Mouse (Mus musculus) liver, embryonic 12.5 days (tissue): ENCODE data around the gene Abt1. TPM values are rescaled to one million over a fixed set of nuclear protein-coding genes. Genes with fewer than 3 reads are reported as not detected.

Source experiments
- ATAC-seq: fragments of 200-750 bp; cut with Nextera tagmentation; 2 replicates; pipeline ENCODE4 v1.8.0; 2017; ENCODE audit warnings: moderate number of reproducible peaks, mild to moderate bottlenecking, moderate library complexity
- H3K27ac ChIP-seq: fragments of 300-500 bp; sonication (generic); 2 replicates; pipeline ENCODE4 v1.5.1; 2016; ENCODE audit warnings: mild to moderate bottlenecking
- H3K27me3 ChIP-seq: fragments of 300-500 bp; sonication (generic); replicated peaks from 2 replicates; pipeline ENCODE4 v1.6.1; 2016; ENCODE audit warnings: mild to moderate bottlenecking, moderate library complexity
- H3K36me3 ChIP-seq: fragments of 300-500 bp; sonication (generic); 2 replicates; pipeline ENCODE4 v1.6.1; 2016; ENCODE audit warnings: mild to moderate bottlenecking, moderate library complexity
- H3K4me1 ChIP-seq: fragments of 300-500 bp; sonication (generic); 2 replicates; pipeline ENCODE4 v1.6.1; 2016
- H3K4me2 ChIP-seq: fragments of 300-500 bp; sonication (generic); 2 replicates; pipeline ENCODE4 v1.6.1; 2016; ENCODE audit warnings: mild to moderate bottlenecking, moderate library complexity
- H3K4me3 ChIP-seq: fragments of 300-500 bp; sonication (generic); 2 replicates; pipeline ENCODE4 v1.5.1; 2016; ENCODE audit warnings: mild to moderate bottlenecking, moderate library complexity
- H3K9ac ChIP-seq: fragments of 300-500 bp; sonication (generic); 2 replicates; pipeline ENCODE4 v1.6.1; 2016; ENCODE audit warnings: mild to moderate bottlenecking, moderate library complexity
- H3K9me3 ChIP-seq: fragments of 300-500 bp; sonication (generic); replicated peaks from 2 replicates; pipeline ENCODE4 v1.6.1; 2016; ENCODE audit warnings: mild to moderate bottlenecking, moderate library complexity
- WGBS: fragments of 180-500 bp; shearing (Covaris S2); methylation state at CpG from one replicate; pipeline ENCODE4 v1.1.7; 2016; ENCODE audit not compliant: insufficient replicate concordance; 5-methylcytosine and 5-hydroxymethylcytosine counted together
- polyA plus RNA-seq: library from polyadenylated mRNA; unstranded; fragments of >200 nt; fragmentation: Nextera tagmentation; extraction: Ambion mirVana; gene quantifications from 2 replicates; pipeline ENCODE4 v1.2.1, GENCODE M21; 2016

Gene Abt1
- polyA plus RNA-seq, 1 experiment from 2014 or later: 9.6 TPM

- under 1% methylated on average over 32 of the region's 32 CpGs for WGBS
- H3K36me3 ChIP-seq: no peaks in the 10 kb centered on the region
- peak overlapping the region; percentile 87 for H3K27ac ChIP-seq
- H3K9me3 ChIP-seq: no peaks in the 10 kb centered on the region
- H3K4me1 ChIP-seq: peaks cover 41% of the 10 kb centered on the region
- H3K4me3 ChIP-seq: peak overlapping the region; percentile 72
- peak overlapping the region; percentile 75 for H3K9ac ChIP-seq
- no peaks in the 10 kb centered on the region for H3K27me3 ChIP-seq
- ATAC-seq: peak; percentile 32
- H3K4me2 ChIP-seq: peak overlapping the region; percentile 88
These were observed 13.5 kb upstream of the Abt1 start for GRCm38 (mm10) chr13:23436861-23437822.

DNA sequence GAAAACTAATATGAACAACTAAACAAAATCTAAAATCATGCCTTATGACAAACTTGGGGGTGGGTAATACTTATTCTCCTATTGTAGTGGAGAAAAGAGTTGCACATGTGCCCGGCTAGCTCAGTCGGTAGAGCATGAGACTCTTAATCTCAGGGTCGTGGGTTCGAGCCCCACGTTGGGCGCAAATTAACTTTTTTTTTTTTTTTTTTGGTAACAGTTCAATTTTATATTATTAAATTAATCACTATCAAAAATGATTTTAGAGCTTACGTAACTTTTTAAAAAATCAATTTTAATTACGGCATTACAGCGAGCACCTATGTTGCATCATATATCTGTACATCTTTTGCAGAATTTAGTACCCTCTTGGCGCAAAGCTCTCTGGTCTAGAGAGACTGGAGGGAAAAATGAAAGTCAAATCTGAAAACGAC lies 12.6 kb upstream of the Abt1 start:
- H3K9ac ChIP-seq: peak overlapping the region; percentile 75
- peak overlapping the region; percentile 72 for H3K4me3 ChIP-seq
- H3K36me3 ChIP-seq: no peaks in the 10 kb centered on the region
- peak overlapping the region; percentile 88 for H3K4me2 ChIP-seq
- no peaks in the 10 kb centered on the region for H3K27me3 ChIP-seq
- ATAC-seq: no peak
- WGBS: under 1% methylated on average over 11 of the region's 11 CpGs
- no peaks in the 10 kb centered on the region for H3K9me3 ChIP-seq
- no peak overlapping the region for H3K27ac ChIP-seq
- peaks cover 41% of the 10 kb centered on the region for H3K4me1 ChIP-seq

DNA sequence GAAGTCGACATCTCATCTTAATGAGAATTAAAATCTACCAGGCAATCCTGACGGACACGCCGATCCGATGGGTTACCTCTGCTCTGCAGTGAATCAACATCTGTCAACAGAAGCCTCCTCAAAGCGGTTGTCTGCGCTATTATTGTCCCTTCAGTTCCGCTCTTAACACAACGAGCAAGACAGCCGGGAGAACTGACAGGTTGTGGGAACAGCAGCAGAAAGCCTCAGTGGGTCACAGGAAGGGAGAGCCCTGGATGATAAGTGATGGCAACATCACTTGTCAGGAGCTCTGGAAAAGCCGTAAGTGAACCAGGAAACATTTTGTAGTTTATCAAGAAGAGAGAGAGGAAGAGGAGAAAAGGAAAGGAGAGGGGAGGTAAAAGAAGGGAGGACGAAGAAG lies 12.0 kb upstream of the Abt1 start:
- H3K4me1 ChIP-seq: peaks cover 41% of the 10 kb centered on the region
- no peaks in the 10 kb centered on the region for H3K27me3 ChIP-seq
- H3K4me3 ChIP-seq: peak overlapping the region; percentile 72
- H3K36me3 ChIP-seq: no peaks in the 10 kb centered on the region
- peak overlapping the region; percentile 75 for H3K9ac ChIP-seq
- H3K4me2 ChIP-seq: peak overlapping the region; percentile 88
- peak overlapping the region; percentile 81 for H3K27ac ChIP-seq
- ATAC-seq: no peak
- whole genome bisulfite sequencing: 0% methylated on average over 12 of the region's 12 CpGs
- H3K9me3 ChIP-seq: no peaks in the 10 kb centered on the region

DNA sequence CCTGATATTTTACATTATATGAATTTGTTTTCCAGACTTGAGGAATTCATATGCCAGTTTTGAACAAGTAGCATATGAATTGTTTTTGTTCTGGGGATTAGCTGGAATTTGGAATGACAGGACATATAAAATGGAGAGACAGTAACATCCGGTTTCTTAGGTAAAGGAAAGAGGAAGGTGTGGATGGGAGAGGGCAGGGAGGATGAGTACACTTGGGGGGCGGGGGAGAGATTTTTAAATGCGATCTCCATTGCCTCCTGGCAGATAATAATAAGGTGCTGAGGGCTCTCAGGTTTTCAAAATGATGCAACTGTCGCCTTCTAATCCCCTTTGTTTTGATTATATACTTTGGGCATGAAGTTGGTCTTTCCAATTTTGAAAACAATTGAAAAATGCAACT lies 11.6 kb upstream of the Abt1 start:
- H3K4me1 ChIP-seq: peaks cover 44% of the 10 kb centered on the region
- peak overlapping the region; percentile 88 for H3K4me2 ChIP-seq
- H3K9ac ChIP-seq: peak overlapping the region; percentile 75
- H3K36me3 ChIP-seq: no peaks in the 10 kb centered on the region
- 11% methylated on average over 4 of the region's 4 CpGs for WGBS
- H3K27me3 ChIP-seq: no peaks in the 10 kb centered on the region
- H3K9me3 ChIP-seq: no peaks in the 10 kb centered on the region
- H3K27ac ChIP-seq: peak overlapping the region; percentile 81
- peak overlapping the region; percentile 72 for H3K4me3 ChIP-seq
- no peak for ATAC-seq

DNA sequence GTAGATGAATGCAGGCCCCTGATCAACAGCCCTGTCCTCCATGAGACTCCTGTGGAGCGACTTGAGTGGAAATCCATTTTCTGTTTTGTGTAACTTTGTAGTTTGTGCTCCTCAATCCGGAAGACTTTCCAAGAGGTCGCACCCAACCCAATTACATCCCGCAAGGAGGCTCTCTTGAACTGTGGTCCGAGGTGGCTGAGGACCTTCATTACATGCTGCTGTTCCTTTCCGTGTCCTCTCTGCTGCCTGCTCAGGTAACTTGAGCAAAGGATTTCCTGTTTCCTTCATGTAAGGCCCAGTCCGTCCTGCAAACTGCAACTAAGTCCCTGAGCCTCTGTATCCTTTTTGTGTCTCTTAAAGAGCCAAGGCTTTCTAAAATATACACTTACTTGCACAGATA lies 10.8 kb upstream of the Abt1 start:
- Histone ChIP-seq H3K4me3 (peak overlapping the region; percentile 72), H3K9ac (peak overlapping the region; percentile 75), H3K4me1 (peaks cover 47% of the 10 kb centered on the region), H3K9me3 (no peaks in the 10 kb centered on the region), H3K27ac (peak overlapping the region; percentile 57), H3K36me3 (no peaks in the 10 kb centered on the region), H3K27me3 (no peaks in the 10 kb centered on the region), H3K4me2 (peak overlapping the region; percentile 88)
- no peak for ATAC-seq
- 13% methylated on average over 7 of the region's 7 CpGs for WGBS

DNA sequence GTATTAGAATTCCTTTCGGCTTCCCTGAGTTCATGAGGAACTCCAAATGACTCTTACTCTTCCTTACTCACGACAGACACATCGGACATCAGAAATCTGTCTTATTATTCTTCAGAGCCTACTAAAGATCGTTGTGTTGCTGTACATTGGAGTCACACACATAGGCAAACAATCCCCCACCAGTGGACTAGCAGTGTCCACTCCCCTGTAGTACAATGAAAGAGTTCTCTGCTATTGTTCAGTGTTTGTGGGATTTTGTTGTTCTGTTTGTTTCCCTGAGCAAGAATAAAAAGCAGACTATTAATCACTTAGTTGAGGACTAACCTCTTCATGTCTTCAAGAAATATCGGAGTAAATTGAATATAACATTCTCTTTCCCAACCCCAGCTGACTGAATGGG lies 10.1 kb upstream of the Abt1 start:
- peak overlapping the region; percentile 88 for H3K4me2 ChIP-seq
- H3K9me3 ChIP-seq: no peaks in the 10 kb centered on the region
- peak overlapping the region; percentile 17; the same call in 1 of the 2 replicates for H3K4me3 ChIP-seq
- ATAC-seq: no peak
- H3K36me3 ChIP-seq: no peaks in the 10 kb centered on the region
- H3K27me3 ChIP-seq: no peaks in the 10 kb centered on the region
- H3K9ac ChIP-seq: peak overlapping the region; percentile 49; the same call in 1 of the 2 replicates
- H3K27ac ChIP-seq: 0 out of 2 replicates have a peak overlapping the region, but pooled peaks have one; percentile 5
- H3K4me1 ChIP-seq: peaks cover 47% of the 10 kb centered on the region
- 59% methylated on average over 5 of the region's 5 CpGs for WGBS

- no peak for ATAC-seq
- Histone ChIP-seq H3K27me3 (no peaks in the 10 kb centered on the region), H3K36me3 (no peaks in the 10 kb centered on the region), H3K4me2 (peak overlapping the region; percentile 88), H3K9me3 (no peaks in the 10 kb centered on the region), H3K4me3 (peak overlapping the region; percentile 63), H3K27ac (peak overlapping the region; percentile 86), H3K4me1 (peaks cover 50% of the 10 kb centered on the region), H3K9ac (peak overlapping the region; percentile 72)
- WGBS: 11% methylated on average over 5 of the region's 5 CpGs
These were observed 9.5 kb upstream of the Abt1 start for GRCm38 (mm10) chr13:23433206-23433605.

DNA sequence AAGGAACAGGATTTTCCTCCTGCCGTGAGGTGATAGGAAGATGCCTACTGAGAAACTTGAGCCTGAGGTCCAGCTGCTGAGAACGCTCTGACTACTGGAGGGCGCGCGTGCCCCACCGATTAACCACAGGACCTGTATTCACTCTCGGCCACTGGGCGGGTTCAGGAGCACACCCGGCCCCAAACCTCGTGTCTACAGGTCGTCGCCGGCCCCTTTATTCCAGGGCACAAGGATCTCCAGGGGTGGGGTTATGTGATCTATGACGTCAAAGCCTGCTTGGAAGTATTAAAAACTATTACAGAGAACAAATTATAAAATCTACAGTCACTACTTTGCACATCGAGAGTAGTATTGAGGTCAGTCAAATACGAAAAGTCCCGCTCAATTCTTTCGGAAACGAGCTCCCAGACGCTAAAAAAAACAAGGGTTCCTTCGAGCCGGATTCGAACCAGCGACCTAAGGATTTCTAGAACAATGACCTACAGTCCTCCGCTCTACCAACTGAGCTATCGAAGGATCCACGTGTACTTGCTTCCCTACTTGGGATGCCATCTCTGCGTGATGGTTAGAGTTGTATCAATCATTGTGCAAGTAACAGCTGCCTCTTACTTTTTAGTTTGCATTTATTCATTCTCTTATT lies 9.0 kb upstream of the Abt1 start:
- H3K27ac ChIP-seq: peak overlapping the region; percentile 86
- under 1% methylated on average over 28 of the region's 28 CpGs for WGBS
- peak overlapping the region; percentile 63 for H3K4me3 ChIP-seq
- H3K4me2 ChIP-seq: peak overlapping the region; percentile 88
- peak overlapping the region; percentile 72 for H3K9ac ChIP-seq
- H3K9me3 ChIP-seq: no peaks in the 10 kb centered on the region
- H3K36me3 ChIP-seq: no peaks in the 10 kb centered on the region
- ATAC-seq: peak; percentile 91
- H3K4me1 ChIP-seq: peaks cover 54% of the 10 kb centered on the region
- H3K27me3 ChIP-seq: no peaks in the 10 kb centered on the region

GRCm38 (mm10) chr13:23431351-23431771 lies 7.7 kb upstream of the Abt1 start:
- Histone ChIP-seq H3K4me2 (peak overlapping the region; percentile 88), H3K36me3 (no peaks in the 10 kb centered on the region), H3K4me3 (peak overlapping the region; percentile 63), H3K9ac (peak overlapping the region; percentile 72), H3K9me3 (no peaks in the 10 kb centered on the region), H3K27me3 (no peaks in the 10 kb centered on the region), H3K4me1 (peaks cover 67% of the 10 kb centered on the region), H3K27ac (peak overlapping the region; percentile 86)
- peak; percentile 60 for ATAC-seq
- under 1% methylated on average over 15 of the region's 15 CpGs for WGBS

GRCm38 (mm10) chr13:23430734-23431133 lies 7.1 kb upstream of the Abt1 start:
- ATAC-seq: peak; percentile 30; the same call in 1 of the 2 replicates
- under 1% methylated on average over 17 of the region's 17 CpGs for WGBS
- Histone ChIP-seq H3K4me2 (peak overlapping the region; percentile 88), H3K9me3 (no peaks in the 10 kb centered on the region), H3K4me3 (peak overlapping the region; percentile 63), H3K27ac (peak overlapping the region; percentile 86), H3K4me1 (peaks cover 71% of the 10 kb centered on the region), H3K9ac (peak overlapping the region; percentile 72), H3K27me3 (no peaks in the 10 kb centered on the region), H3K36me3 (no peaks in the 10 kb centered on the region)

GRCm38 (mm10) chr13:23429771-23430380 lies 6.2 kb upstream of the Abt1 start:
- H3K4me1 ChIP-seq: peaks cover 71% of the 10 kb centered on the region
- H3K27ac ChIP-seq: no peak overlapping the region
- peak overlapping the region; percentile 63 for H3K4me3 ChIP-seq
- no peaks in the 10 kb centered on the region for H3K27me3 ChIP-seq
- H3K36me3 ChIP-seq: no peaks in the 10 kb centered on the region
- peak overlapping the region; percentile 72 for H3K9ac ChIP-seq
- WGBS: 31% methylated on average over 10 of the region's 10 CpGs
- no peak for ATAC-seq
- H3K4me2 ChIP-seq: peak overlapping the region; percentile 88
- no peaks in the 10 kb centered on the region for H3K9me3 ChIP-seq
